Mouse (Mus musculus) lung, adult 2 months (tissue): ENCODE measurements at regions not wholly inside any gene's neighbourhood (a gene's known extent, or its start where the extent isn't known, plus 50 kb on each side); places are given as distances from the start of the nearest gene placed in this dataset.

Experiments
- CTCF ChIP-seq: fragments of 200-500 bp; IDR thresholded peaks from 2 replicates; pipeline ENCODE4 v1.5.1; 2011; ENCODE audit warnings: mild to moderate bottlenecking, low read length, control low read depth; ENCODE audit not compliant: insufficient read depth
- POLR2A ChIP-seq: fragments of 200-500 bp; IDR thresholded peaks from 2 replicates; pipeline ENCODE4 v1.6.1; 2011; ENCODE audit warnings: low read depth, mild to moderate bottlenecking, control low read depth, low read length, borderline replicate concordance; ENCODE audit errors: extremely low read depth

GRCm38 (mm10) chr10:118749039-118749438 lies 121.0 kb downstream of the Dyrk2 start:
- TF ChIP-seq CTCF (no peak), POLR2A (no peak)
